Mouse (Mus musculus): ENCODE results near the gene Grk6. TPM values are rescaled to one million over a fixed set of nuclear protein-coding genes. Genes with fewer than 3 reads are reported as not detected.

Gene Grk6
- total and polyA plus RNA-seq, 2 experiments from 2014 or later: 40.8 to 79.5 TPM

- ATAC-seq (no peak), DNase-seq (no peak)
- H3K4me1 ChIP-seq (ENCODE audit: insufficient read depth): peaks cover 12% of the 10 kb centered on the region
- H3K27ac ChIP-seq (ENCODE audit: low read depth, low read length): no peak overlapping the region
- no peak overlapping the region for H3K4me2 ChIP-seq (ENCODE audit: low read depth)
- no peaks in the 10 kb centered on the region for H3K9me3 ChIP-seq (ENCODE audit: low read length)
- no peak overlapping the region for H3K9ac ChIP-seq
- H3K27me3 ChIP-seq (ENCODE audit: insufficient read depth, low read length): no peaks in the 10 kb centered on the region
- H3K4me3 ChIP-seq (ENCODE audit: low read depth, low read length): no peak overlapping the region
- TF ChIP-seq CTCF (IDR thresholded peaks at IDR 0.05; ENCODE audit: low read depth): no peak
- H3K36me3 ChIP-seq (ENCODE audit: insufficient read depth): peaks cover 75% of the 10 kb centered on the region
- 91% methylated on average over 8 of the region's 8 CpGs for WGBS
Observed at GRCm38 (mm10) chr13:55476256-55476655, 31.4 kb downstream of the Grk6 start.

GRCm38 (mm10) chr13:55477492-55477891, 32.6 kb downstream of the Grk6 start:
- no peak for TF ChIP-seq CTCF (IDR thresholded peaks at IDR 0.05; ENCODE audit: low read depth)
- DNase-seq: peak; percentile 12

GRCm38 (mm10) chr13:55478036-55478435, 33.2 kb downstream of the Grk6 start:
- TF ChIP-seq CTCF (IDR thresholded peaks at IDR 0.05; ENCODE audit: low read depth): peak; percentile 76
- ATAC-seq: no peak
- H3K4me1 ChIP-seq (ENCODE audit: insufficient read depth): peaks cover 16% of the 10 kb centered on the region
- no peaks in the 10 kb centered on the region for H3K27me3 ChIP-seq (ENCODE audit: insufficient read depth, low read length)
- peaks cover 90% of the 10 kb centered on the region for H3K36me3 ChIP-seq (ENCODE audit: insufficient read depth)
- no peak overlapping the region for H3K4me2 ChIP-seq (ENCODE audit: low read depth)
- peak; percentile 70 for DNase-seq
- no peak overlapping the region for H3K4me3 ChIP-seq (ENCODE audit: low read depth, low read length)
- H3K9me3 ChIP-seq (ENCODE audit: low read length): no peaks in the 10 kb centered on the region
- WGBS: 48% methylated on average over 5 of the region's 5 CpGs
- H3K9ac ChIP-seq: no peak overlapping the region
- peak overlapping the region; percentile 21; the same call in 1 of the 2 replicates for H3K27ac ChIP-seq (ENCODE audit: low read depth, low read length)

More at GRCm38 (mm10) chr13:55477492-55477891, 32.6 kb downstream of the Grk6 start:
- no peak overlapping the region for H3K9ac ChIP-seq
- no peak overlapping the region for H3K4me2 ChIP-seq (ENCODE audit: low read depth)
- peaks cover 87% of the 10 kb centered on the region for H3K36me3 ChIP-seq (ENCODE audit: insufficient read depth)
- no peaks in the 10 kb centered on the region for H3K27me3 ChIP-seq (ENCODE audit: insufficient read depth, low read length)
- peaks cover 12% of the 10 kb centered on the region for H3K4me1 ChIP-seq (ENCODE audit: insufficient read depth)
- ATAC-seq: no peak
- H3K4me3 ChIP-seq (ENCODE audit: low read depth, low read length): no peak overlapping the region
- no peaks in the 10 kb centered on the region for H3K9me3 ChIP-seq (ENCODE audit: low read length)
- 72% methylated on average over 16 of the region's 16 CpGs for WGBS
- peak overlapping the region; percentile 21; the same call in 1 of the 2 replicates for H3K27ac ChIP-seq (ENCODE audit: low read depth, low read length)

- no peaks in the 10 kb centered on the region for H3K27me3 ChIP-seq (ENCODE audit: insufficient read depth, low read length)
Observed at GRCm38 (mm10) chr13:55479008-55479407, 34.1 kb downstream of the Grk6 start.

GRCm38 (mm10) chr13:55479929-55480328, 35.1 kb downstream of the Grk6 start:
- Histone ChIP-seq H3K4me3 (ENCODE audit: low read depth, low read length) (no peak overlapping the region), H3K27ac (ENCODE audit: low read depth, low read length) (no peak overlapping the region), H3K4me1 (ENCODE audit: insufficient read depth) (peaks cover 20% of the 10 kb centered on the region), H3K9ac (no peak overlapping the region), H3K27me3 (ENCODE audit: insufficient read depth, low read length) (no peaks in the 10 kb centered on the region), H3K4me2 (ENCODE audit: low read depth) (no peak overlapping the region), H3K36me3 (ENCODE audit: insufficient read depth) (peaks cover 74% of the 10 kb centered on the region), H3K9me3 (ENCODE audit: low read length) (no peaks in the 10 kb centered on the region)
- no peak for TF ChIP-seq CTCF (IDR thresholded peaks at IDR 0.05; ENCODE audit: low read depth)
- ATAC-seq (no peak), DNase-seq (no peak)

More at GRCm38 (mm10) chr13:55479008-55479407, 34.1 kb downstream of the Grk6 start:
- Histone ChIP-seq H3K27ac (ENCODE audit: low read depth, low read length) (0 out of 2 replicates have a peak overlapping the region, but pooled peaks have one; percentile 40), H3K4me3 (ENCODE audit: low read depth, low read length) (no peak overlapping the region), H3K9ac (no peak overlapping the region), H3K36me3 (ENCODE audit: insufficient read depth) (peaks cover 82% of the 10 kb centered on the region), H3K9me3 (ENCODE audit: low read length) (no peaks in the 10 kb centered on the region), H3K4me2 (ENCODE audit: low read depth) (no peak overlapping the region), H3K4me1 (ENCODE audit: insufficient read depth) (peaks cover 18% of the 10 kb centered on the region)
- WGBS: 83% methylated on average over 7 of the region's 7 CpGs
- DNase-seq (no peak), ATAC-seq (no peak)
- no peak for TF ChIP-seq CTCF (IDR thresholded peaks at IDR 0.05; ENCODE audit: low read depth)

GRCm38 (mm10) chr13:55482542-55482941, 37.7 kb downstream of the Grk6 start:
- 63% methylated on average over 7 of the region's 7 CpGs for WGBS
- no peak for ATAC-seq
- Histone ChIP-seq H3K4me3 (ENCODE audit: low read depth, low read length) (no peak overlapping the region), H3K9me3 (ENCODE audit: low read length) (no peaks in the 10 kb centered on the region), H3K9ac (no peak overlapping the region; the same call in 1 of the 2 replicates), H3K36me3 (ENCODE audit: insufficient read depth) (peaks cover 53% of the 10 kb centered on the region), H3K27ac (ENCODE audit: low read depth, low read length) (peak overlapping the region; percentile 54), H3K4me1 (ENCODE audit: insufficient read depth) (peaks cover 24% of the 10 kb centered on the region), H3K4me2 (ENCODE audit: low read depth) (peak overlapping the region; percentile 97; the same call in 1 of the 2 replicates), H3K27me3 (ENCODE audit: insufficient read depth, low read length) (no peaks in the 10 kb centered on the region)
- TF ChIP-seq CTCF (IDR thresholded peaks at IDR 0.05; ENCODE audit: low read depth): peak; percentile 18; the same call in 1 of the 2 replicates
- no peak for DNase-seq

- Histone ChIP-seq H3K9ac (peak overlapping the region; percentile 48), H3K27ac (ENCODE audit: low read depth, low read length) (peak overlapping the region; percentile 75), H3K4me3 (ENCODE audit: low read depth, low read length) (peak overlapping the region; percentile 74), H3K4me1 (ENCODE audit: insufficient read depth) (peaks cover 24% of the 10 kb centered on the region), H3K27me3 (ENCODE audit: insufficient read depth, low read length) (no peaks in the 10 kb centered on the region), H3K36me3 (ENCODE audit: insufficient read depth) (peaks cover 47% of the 10 kb centered on the region), H3K4me2 (ENCODE audit: low read depth) (peak overlapping the region; percentile 97), H3K9me3 (ENCODE audit: low read length) (no peaks in the 10 kb centered on the region)
- ATAC-seq (no peak), DNase-seq (no peak)
- 47% methylated on average over 9 of the region's 9 CpGs for WGBS
- no peak for TF ChIP-seq CTCF (IDR thresholded peaks at IDR 0.05; ENCODE audit: low read depth)
Observed at GRCm38 (mm10) chr13:55483071-55483470, 38.2 kb downstream of the Grk6 start.
